Mouse (Mus musculus) urinary bladder, postnatal 25 days (tissue): ENCODE measurements at regions not wholly inside any gene's neighbourhood (a gene's known extent, or its start where the extent isn't known, plus 50 kb on each side); places are given as distances from the start of the nearest gene placed in this dataset.

Experiments
- DNase-seq: peaks from one replicate; pipeline ENCODE4 v3.0.0; 2022; ENCODE audit warnings: low spot score

DNA sequence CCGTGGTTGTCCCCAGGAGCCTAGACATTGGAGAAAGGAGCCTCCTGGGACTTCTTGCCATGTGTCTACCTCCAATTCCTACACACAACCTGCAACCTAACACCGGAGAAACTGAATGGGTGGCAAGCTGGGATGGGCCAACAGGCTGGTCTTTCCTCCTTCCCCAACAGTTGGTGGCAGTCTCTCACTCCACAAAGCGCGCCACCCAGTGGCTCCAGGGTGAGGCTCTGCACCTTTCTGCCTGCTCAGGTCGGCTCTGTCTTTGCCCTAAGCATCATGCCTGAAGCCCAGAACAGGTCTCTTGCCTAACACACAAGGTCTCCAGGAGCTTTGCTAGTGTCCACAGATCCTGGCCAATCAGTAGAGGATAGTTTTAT lies 166.0 kb downstream of the Inhbb start:
- DNase-seq, result no peak

DNA sequence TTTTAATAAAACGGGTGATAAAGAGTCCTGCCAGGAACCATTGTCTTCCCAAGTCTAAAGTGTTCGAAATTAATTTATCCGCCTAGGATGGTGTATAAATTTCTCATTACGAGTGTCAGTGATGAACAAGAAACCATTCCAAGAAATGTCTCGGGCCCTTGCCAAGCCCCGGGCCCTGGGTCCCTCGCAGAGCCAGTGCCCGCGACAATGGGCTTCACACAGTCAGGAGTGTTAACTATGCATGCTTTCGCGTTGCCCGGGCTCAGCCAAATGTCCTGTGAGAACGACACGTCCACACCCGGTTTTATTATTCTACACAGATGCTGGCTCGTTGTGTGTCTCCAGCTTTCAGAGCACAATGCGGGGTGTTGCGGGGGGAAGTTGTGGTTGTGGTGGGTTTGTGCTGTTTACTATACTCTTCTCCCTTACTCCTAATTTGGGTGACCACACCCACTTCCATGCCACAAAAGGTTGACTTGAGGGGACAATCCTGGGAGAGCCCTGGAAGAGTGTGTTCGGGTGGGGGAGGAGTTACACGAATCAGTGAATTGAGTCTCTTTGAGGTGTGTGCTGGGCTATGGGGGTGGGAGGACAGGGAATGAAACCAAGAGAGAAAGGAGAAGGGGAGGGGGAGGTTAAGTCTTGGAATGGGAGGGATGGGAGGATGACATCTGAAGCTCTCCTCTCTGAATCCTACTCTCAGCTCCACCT lies 166.5 kb downstream of the Inhbb start:
- DNase-seq, result no peak

DNA sequence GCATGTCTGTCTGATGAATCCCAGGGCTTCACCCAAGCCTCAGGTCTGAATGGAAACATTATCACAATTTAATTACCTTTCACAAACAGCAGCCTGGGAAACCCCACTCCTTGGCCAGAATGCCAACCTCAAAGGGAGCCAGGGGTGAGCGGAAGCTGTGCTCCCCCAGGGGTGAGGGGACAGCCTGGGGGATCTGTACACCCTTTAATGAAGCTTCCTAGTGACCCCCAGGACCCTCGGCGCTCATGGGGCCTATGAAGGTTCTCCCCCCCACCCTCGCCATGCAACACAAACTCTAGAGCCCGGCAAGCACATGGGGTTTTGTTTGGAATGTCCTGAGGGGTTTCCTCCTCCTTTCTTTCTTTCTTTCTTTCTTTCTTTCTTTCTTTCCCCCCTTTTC lies 167.1 kb downstream of the Inhbb start:
- no peak for DNase-seq

DNA sequence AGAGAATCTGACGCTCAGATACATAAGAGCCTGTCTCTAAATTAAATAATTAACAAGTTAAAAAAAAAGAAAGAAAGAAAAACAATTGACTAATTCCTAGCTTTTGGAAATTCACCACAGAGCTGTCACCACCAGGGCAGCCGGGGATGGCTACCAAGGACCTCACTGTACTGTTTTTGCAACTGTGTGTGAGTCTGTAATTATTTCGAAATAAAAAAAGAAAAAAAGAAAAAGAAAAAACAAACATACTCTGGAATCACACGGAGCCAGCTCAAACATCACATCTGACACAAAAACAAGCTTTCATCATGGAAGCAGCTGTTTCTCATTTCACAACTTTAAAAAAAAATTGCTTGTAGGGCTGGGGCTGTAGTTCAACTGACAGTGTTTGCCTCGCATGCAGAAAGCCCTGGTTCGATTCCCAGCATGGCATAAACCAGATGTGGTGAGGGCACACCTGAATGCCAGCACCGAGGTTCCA lies 168.6 kb downstream of the Inhbb start:
- no peak for DNase-seq

DNA sequence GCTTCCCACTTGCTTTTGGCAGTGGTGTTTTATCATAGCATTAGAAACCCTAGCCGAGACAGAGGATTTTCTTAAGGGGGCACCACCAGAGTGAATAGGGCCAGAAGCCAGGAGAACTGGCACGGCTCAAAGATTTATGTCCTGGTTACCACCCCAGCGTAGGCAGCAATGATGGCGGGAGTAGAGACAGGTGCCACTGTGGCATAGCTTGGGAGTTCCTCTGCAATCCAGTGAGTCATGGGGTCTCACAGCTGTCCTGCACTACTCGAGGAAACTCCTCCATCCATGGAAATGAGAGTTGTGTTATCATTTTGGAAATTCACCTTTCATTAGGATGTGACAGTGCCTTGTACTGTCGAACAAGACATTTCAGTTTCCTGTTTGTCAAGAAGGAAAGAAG lies 169.6 kb downstream of the Inhbb start:
- DNase-seq, result no peak

DNA sequence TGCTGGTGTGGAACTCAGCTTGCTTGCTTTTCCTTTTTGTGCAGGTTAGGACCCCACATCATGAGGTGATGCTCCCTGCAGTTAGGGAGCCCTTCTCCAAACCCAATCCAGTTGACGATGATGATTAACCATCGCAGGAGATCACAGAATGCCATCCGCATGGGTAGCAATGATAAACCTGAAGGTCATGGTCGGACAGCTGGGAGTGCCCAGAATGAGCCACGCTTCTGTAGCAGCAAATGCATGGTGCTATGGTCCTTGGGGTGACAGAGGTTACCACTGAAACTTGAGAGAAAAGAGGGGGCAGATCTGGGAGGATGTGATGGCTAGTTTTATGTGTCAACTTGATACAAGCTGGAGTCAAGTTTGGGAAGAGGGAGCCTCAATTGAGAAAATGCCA lies 170.3 kb downstream of the Inhbb start:
- no peak for DNase-seq

DNA sequence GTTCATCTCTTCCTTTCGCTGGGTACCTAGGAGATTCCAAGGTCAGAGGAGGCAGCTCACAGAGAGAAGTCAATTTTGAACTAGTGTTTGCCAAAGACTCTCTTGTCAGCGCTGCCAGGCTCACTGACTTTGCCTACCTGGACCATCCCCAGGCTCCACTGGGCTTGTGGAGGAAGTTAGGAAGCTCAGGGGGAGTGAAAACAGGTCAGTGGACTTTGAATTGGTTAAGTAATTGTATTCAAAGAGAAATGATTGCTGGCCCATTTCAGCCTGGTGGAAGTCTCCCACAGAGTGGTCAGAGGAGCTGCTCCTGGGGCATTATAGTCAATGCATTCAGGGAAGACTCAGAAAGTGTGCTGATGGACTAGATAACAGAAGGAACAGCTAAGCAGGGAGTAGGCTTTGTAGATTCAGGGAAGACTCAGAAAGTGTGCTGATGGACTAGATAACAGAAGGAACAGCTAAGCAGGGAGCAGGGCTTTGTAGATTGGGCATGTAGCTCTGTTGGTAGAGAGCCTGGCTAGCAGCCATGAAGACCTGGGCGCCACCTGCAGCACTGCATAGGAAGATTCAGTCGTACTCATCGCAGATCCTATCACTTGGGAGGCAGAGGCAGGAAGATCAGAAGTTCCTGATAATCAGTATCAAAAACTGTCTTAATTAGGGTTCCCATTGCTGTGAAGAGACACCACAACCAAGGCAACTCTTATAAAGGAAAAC lies 173.1 kb downstream of the Inhbb start:
- DNase-seq, result no peak

DNA sequence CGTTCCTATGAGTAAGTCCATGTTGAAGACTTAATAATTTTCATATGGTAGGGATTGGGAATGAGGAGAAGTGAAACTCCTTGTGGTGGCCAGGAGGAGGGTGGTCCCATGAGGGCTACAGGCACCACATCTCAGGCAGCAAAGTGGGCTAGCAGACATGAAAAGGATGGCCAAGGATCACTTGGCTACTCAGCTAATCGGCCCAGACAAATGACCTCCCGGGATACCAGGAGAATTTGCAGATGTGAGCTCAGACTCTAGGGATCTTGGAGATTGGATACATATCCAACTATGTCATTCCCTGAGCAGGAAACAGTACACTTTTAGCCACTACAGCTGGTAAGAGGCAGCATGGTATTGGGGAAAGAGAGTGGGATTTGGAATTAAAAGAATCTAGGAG lies 174.9 kb downstream of the Inhbb start:
- no peak for DNase-seq

DNA sequence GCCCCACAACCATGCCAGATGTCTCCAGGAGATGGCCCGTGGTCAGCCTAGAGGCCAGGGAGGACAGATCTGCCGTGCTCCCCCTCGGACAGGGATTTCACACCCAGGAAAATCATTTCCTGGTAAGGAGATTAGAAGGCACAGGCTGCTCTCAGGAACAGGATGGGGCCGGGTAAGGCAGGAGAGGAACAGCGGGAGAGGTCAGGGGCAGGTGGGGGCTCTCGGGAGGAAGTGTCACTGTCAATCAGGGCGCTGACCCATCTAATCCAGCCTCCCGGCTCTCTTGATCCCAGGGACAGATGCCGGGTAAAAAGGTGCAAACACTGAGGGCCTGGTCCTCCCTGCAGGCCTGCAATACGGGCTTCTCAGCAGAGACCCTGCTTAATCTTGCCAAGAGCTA lies 183.6 kb downstream of the Inhbb start:
- no peak for DNase-seq

DNA sequence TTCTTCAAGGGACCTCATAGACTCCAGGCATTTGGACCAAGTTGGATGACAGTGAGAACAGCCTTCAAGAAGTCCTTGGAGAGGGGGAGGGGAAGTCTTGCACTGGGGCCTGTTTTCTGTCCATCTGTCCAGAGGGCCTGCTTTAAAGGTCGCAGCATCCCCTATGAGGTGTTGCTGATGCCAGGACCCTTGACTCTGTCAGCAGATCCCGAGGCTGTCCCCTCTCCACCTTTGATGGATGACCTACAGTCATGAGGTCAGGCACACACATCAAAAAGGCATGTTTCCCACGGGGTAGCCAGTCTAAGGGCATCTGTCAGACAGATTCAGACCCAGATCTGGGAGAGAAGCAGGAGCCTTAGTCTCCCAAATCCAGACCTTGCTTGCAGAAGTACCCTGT lies 183.4 kb upstream of the Gli2 start:
- DNase-seq, result no peak

DNA sequence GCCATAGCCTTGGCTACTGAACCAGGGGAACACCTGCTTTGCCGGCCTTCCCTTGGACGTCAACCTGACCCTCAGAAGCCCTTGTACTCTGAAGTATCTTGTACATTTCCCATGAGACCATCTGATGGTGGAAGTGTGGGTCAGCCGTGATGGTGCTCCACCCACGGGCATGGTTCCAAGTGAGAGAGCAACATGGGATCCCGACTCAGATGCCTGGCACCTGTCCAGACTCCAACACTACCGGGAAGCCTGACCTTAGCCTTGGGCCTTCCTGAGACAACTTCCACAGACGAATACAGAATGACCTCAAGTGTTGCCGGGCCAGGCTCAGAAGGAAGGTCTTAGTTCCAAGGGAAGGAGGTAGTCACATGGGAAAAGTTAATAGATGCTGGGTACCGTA lies 181.0 kb upstream of the Gli2 start:
- DNase-seq, result no peak

DNA sequence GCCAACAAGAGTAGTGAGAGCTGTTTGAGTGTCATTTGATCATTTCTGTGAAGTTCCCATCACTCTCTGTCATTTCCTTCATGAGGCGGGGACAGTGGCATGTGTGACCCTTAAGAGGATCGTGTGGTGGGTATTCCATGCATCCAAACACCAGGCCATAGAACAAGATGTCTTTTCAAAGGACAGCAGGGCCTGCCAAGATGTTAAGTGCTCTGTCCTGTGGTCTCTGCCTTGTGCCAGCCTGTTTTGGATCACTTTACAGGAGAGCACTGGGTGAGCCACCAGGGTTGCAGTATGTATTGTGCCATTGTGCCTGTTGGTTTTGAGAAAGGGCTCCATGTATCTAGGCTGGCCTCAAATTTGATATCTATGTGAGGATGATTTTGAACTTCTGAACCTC lies 173.6 kb upstream of the Gli2 start:
- DNase-seq, result no peak

DNA sequence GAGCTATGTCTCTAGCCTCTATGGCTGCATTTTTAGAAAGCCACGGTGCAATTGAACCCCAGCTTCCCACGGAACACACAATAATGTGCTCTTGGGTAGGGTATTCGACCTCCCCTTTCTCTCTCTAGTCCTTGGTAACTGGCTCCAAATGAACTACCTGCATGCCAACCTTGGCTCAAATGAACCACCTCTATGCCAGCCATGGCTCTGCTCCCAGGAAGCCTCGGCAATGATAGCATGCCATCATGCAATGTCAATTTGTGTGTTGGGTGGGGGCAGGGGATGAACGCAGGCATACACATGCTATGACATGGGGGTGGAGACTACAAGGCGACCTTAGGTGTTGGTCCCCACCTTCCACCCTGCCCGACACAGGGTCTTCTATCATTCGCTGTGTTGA lies 170.5 kb upstream of the Gli2 start:
- DNase-seq, result no peak

DNA sequence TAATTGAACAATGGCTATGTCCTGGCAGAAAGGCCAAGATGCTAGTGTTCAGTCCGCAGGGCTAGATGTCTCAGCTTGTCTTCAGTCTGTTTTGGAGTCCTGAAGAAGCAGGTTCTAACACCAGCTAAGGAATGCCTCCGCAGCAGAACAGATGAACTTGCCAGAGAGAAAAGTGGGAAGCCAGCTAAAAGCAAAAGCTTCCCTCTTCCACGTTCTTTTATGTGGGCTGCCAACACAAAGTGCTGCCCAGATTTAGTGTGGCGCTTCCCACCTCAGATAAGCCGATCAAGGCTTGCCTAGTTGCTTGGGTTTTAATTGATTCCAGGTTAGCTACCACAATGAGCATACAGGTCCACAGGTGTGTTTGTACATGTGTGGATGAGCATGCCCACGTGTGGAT lies 168.5 kb upstream of the Gli2 start:
- DNase-seq, result no peak

DNA sequence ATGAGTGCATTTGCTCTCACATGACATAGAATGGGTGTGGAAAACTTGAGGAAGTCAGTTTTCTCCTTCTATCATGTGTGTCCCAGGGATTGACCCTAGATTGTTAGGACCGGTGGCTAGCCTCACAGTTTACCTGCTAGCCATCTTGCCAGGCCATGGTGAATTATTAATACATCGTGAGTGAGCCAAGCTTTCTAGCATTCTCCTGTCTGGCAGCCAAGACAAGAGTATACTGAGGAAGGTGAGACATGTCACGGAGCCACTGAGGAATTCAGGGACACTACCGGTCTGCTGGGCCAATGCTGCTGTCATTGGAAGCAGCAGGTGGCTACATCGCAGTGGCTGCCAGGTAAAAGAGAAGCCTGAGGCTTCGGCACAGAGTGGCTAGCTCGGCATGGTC lies 167.6 kb upstream of the Gli2 start:
- DNase-seq, result no peak

DNA sequence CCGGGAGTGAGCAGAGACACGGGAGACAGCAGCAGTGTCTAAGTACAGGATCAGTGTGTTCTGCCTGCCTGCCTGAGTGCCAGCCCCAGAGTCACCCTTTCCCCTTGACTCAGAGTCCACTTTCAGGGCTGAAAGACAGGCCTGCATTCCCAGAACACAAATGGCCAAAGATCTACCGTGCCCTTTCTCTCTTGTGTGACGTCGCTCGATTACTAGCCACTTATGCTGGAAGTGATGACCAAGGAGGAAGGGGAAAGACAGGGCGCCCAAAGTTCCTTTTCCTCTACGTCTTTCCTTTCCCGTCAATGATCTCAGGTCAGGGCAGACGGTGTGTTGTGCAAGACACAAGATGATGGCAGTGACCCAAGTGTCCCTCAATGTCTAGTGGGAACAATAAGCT lies 166.4 kb upstream of the Gli2 start:
- DNase-seq, result no peak

DNA sequence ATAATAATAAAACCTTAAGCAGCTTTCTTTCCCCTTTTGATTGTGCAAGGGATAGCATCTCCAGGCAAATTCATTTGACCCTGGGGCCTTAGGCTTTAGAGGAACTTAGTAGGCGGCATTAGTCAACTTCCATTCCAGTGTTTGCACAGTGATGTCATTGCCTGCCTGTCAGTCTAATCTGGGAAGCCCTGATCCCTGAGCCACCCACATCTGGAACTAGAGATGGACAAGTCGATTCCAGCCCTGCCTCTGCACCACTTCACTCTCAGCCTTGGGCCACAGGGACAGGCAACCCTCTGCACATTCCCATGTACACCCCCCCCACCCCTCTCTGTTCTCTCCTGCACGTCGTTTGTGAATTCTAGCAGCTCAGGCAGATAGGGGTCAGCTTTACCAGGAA lies 164.0 kb upstream of the Gli2 start:
- DNase-seq, result no peak

DNA sequence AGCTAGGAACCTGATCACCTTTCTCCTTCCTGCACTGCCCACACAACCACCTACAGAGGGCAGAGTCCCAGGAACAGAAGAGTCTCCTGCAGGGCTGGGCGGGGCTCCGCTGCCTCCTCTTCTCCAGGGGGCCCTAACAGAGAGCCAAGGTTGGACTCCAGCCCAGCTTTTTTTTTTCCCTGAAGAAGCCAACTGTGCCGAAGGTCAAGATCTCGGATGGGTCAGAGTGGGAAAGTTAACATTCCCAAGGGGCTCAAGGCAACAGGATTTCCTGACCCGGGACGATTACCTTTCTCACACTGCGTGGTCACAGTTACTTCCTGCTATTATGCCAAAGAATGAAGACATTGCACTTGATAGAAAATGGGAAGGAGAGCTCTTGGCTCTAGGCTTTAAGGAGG lies 156.2 kb upstream of the Gli2 start:
- no peak for DNase-seq

DNA sequence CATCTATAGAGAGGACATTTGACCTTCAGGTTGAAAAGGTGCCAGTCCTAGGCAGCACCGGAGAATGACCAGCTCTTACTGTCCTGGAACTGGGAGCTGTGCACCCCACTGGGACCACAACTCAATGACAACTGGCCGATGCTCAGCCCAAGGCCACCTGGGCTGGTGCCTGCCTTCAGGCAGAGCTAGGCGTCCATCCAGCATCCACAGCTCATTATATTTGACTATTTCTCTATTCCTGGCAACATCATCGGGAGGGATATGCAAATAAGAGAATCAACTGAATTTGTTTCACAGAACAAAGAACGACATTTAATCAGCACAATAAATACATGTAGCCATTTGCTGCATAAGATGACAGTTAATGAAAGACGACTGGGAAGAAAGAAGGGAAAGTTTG lies 149.0 kb upstream of the Gli2 start:
- DNase-seq, result no peak

DNA sequence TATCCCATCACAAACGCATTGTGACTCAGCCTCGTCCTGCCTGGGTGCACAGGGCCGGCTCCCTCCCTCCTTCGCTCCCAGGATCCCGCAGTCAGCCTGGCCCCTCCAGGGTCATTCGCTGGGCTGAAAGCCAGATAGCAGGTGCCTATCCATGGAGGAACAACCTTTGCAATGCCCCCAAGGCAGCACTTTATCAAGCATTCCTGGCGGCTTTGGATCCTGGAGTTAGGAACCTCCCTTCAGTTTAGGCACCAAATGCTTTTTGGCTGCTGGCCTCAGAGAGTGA lies 143.9 kb upstream of the Gli2 start:
- no peak for DNase-seq

DNA sequence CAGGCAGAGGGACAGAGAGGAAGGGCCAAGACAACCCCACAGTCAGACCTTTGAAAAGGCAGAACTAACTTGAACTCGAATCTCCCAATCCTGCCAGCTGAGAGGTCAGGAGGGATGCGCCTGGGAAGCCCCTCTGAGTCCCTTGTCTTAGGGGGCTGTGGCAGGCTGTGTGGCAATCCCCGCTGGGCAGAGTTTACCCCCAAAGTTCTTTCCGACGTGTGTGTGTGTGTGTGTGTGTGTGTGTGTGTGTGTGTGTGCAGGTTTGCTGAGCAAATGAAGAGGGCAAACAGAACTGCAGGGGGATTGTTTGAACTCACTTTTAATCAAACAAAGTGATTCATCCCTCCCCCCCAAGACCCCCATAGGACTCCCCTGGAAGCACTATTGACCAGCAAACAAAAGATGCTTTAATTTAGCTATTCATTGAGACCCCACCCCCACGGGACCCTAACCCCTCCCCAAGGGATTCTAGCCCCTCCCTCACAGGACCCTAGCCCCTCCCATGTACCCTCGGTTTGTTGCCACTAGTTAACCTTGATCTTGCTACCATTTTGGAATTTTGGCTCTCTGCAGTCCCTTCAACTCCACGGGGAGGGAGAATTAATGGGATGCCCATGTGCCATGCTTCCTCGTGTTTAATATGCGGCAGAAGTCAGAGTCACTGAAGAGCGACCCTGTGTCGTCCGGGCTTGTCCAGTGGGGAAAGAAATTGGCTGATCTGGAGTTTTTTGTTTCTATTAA lies 143.4 kb upstream of the Gli2 start:
- DNase-seq, result no peak

DNA sequence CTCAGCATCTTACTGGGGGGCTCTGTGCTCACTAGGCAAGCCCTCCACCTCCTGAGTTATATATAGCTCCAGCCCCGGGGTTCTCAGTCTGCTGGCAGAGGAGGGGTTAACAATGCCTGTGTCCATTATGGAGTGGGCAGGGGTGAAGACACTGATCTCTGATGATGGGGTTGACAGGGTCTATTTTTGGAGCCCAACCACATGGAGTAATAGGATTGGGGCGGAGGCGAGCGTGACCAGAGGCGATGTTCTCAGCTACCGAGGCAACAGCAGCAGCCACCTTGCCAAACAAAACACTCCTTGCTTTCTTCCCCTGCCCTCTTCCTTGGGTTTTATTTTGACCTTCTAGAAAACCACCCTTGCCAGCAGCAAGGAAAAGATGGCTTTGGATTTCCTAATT lies 141.1 kb upstream of the Gli2 start:
- no peak for DNase-seq

DNA sequence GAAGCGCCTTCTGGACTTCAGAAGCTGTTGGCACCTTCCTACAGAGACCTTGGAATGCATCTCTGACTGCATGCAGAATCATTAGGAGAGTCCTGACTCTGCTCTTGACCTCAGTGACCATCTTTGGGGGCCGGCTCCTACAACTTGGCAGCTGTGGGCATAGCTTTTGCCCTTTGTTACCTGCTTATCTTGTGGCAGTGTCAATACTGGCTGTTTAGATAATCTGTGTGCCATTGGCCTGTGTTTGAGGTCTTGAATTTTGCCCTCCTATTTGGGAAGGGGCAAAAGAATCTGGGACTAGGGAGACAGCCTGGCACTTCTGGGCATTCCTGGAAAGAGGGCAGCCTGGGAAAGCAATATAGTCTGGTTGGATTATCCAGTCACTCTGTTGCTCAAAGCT lies 137.8 kb upstream of the Gli2 start:
- no peak for DNase-seq
